Mouse (Mus musculus) limb, embryonic 11.5 days (tissue): ENCODE measurements at regions not wholly inside any gene's neighbourhood (a gene's known extent, or its start where the extent isn't known, plus 50 kb on each side); places are given as distances from the start of the nearest gene placed in this dataset.

Experiments
- ATAC-seq: fragments of 200-750 bp; cut with Nextera tagmentation; 2 replicates; pipeline ENCODE4 v1.8.0; 2017; ENCODE audit warnings: low read depth; ENCODE audit not compliant: insufficient number of reproducible peaks, low FRiP score, low TSS enrichment
- DNase-seq: peaks from one replicate; pipeline ENCODE4 v3.0.0-alpha.2; 2015; ENCODE audit warnings: low spot score
- H3K27ac ChIP-seq: fragments of 300-500 bp; sonication (generic); replicated peaks from 2 replicates; pipeline ENCODE4 v1.5.1; 2014; ENCODE audit warnings: low read depth, mild to moderate bottlenecking, low read length
- H3K27me3 ChIP-seq: fragments of 300-500 bp; sonication (generic); 2 replicates; pipeline ENCODE4 v1.6.1; 2014; ENCODE audit warnings: mild to moderate bottlenecking, low read length, mixed read lengths; ENCODE audit not compliant: control insufficient read depth, insufficient read depth
- H3K36me3 ChIP-seq: fragments of 300-500 bp; sonication (generic); 2 replicates; pipeline ENCODE4 v1.6.1; 2014; ENCODE audit warnings: mild to moderate bottlenecking, low read length, moderate library complexity, mixed read lengths; ENCODE audit not compliant: control insufficient read depth, insufficient read depth
- H3K4me1 ChIP-seq: fragments of 300-500 bp; sonication (generic); 2 replicates; pipeline ENCODE4 v1.6.1; 2014; ENCODE audit warnings: low read length, mixed read lengths; ENCODE audit not compliant: control insufficient read depth, insufficient read depth
- H3K4me2 ChIP-seq: fragments of 300-500 bp; sonication (generic); 2 replicates; pipeline ENCODE4 v1.6.1; 2014; ENCODE audit warnings: low read depth, mild to moderate bottlenecking, moderate library complexity; ENCODE audit not compliant: severe bottlenecking
- H3K4me3 ChIP-seq: fragments of 300-500 bp; sonication (generic); 2 replicates; pipeline ENCODE4 v1.5.1; 2014; ENCODE audit warnings: low read depth, low read length
- H3K9ac ChIP-seq: fragments of 300-500 bp; sonication (generic); 2 replicates; pipeline ENCODE4 v1.6.1; 2014; ENCODE audit warnings: mild to moderate bottlenecking, low read length
- H3K9me3 ChIP-seq: fragments of 300-500 bp; sonication (generic); 2 replicates; pipeline ENCODE4 v1.6.1; 2016; ENCODE audit warnings: low read length; ENCODE audit not compliant: control insufficient read depth
- WGBS: fragments of 180-500 bp; shearing (Covaris S2); extraction: QIAGEN DNeasy Blood & Tissue Kit; methylation state at CpG from one replicate; pipeline ENCODE4 v1.1.7; 2014; 5-methylcytosine and 5-hydroxymethylcytosine counted together

- DNase-seq: no peak
- H3K4me1 ChIP-seq: no peaks in the 10 kb centered on the region
- H3K9me3 ChIP-seq: no peaks in the 10 kb centered on the region
- H3K4me3 ChIP-seq: no peak overlapping the region
- H3K27ac ChIP-seq: no peak overlapping the region
- H3K4me2 ChIP-seq: no peak overlapping the region
- H3K27me3 ChIP-seq: no peaks in the 10 kb centered on the region
- no peak overlapping the region for H3K9ac ChIP-seq
- WGBS: 22% methylated on average over 2 of the region's 2 CpGs
- ATAC-seq: no peak
- H3K36me3 ChIP-seq: no peaks in the 10 kb centered on the region
Measured at GRCm38 (mm10) chr7:40362719-40363118, 535.4 kb upstream of the Vstm2b start.

- H3K4me3 ChIP-seq: no peak overlapping the region
- no peak for ATAC-seq
Measured at GRCm38 (mm10) chr7:40372713-40373112, 525.4 kb upstream of the Vstm2b start.

GRCm38 (mm10) chr7:40377839-40378238 is 520.3 kb upstream of the Vstm2b start:
- no peak overlapping the region for H3K9ac ChIP-seq
- no peak overlapping the region for H3K4me2 ChIP-seq
- no peak overlapping the region for H3K4me3 ChIP-seq
- ATAC-seq (no peak), DNase-seq (no peak)
- no peaks in the 10 kb centered on the region for H3K9me3 ChIP-seq
- no peaks in the 10 kb centered on the region for H3K36me3 ChIP-seq
- H3K27me3 ChIP-seq: no peaks in the 10 kb centered on the region
- 94% methylated on average over 1 of the region's 1 CpGs for WGBS
- no peaks in the 10 kb centered on the region for H3K4me1 ChIP-seq
- H3K27ac ChIP-seq: no peak overlapping the region

More at GRCm38 (mm10) chr7:40372713-40373112, 525.4 kb upstream of the Vstm2b start:
- Histone ChIP-seq H3K36me3 (no peaks in the 10 kb centered on the region), H3K9me3 (no peaks in the 10 kb centered on the region), H3K4me2 (no peak overlapping the region), H3K27me3 (no peaks in the 10 kb centered on the region), H3K9ac (no peak overlapping the region), H3K27ac (no peak overlapping the region), H3K4me1 (no peaks in the 10 kb centered on the region)
- 90% methylated on average over 2 of the region's 2 CpGs for WGBS
- DNase-seq: no peak

GRCm38 (mm10) chr7:40381244-40381643 is 516.9 kb upstream of the Vstm2b start:
- no peak for DNase-seq
- 90% methylated on average over 3 of the region's 3 CpGs for WGBS
- ATAC-seq: no peak

GRCm38 (mm10) chr7:40388152-40388551 is 510.0 kb upstream of the Vstm2b start:
- DNase-seq: no peak
- 91% methylated on average over 5 of the region's 5 CpGs for WGBS
- no peaks in the 10 kb centered on the region for H3K27me3 ChIP-seq
- no peaks in the 10 kb centered on the region for H3K9me3 ChIP-seq
- H3K4me3 ChIP-seq: no peak overlapping the region
- ATAC-seq: no peak
- no peak overlapping the region for H3K4me2 ChIP-seq
- no peaks in the 10 kb centered on the region for H3K36me3 ChIP-seq
- H3K9ac ChIP-seq: no peak overlapping the region
- no peak overlapping the region for H3K27ac ChIP-seq
- no peaks in the 10 kb centered on the region for H3K4me1 ChIP-seq

More at GRCm38 (mm10) chr7:40381244-40381643, 516.9 kb upstream of the Vstm2b start:
- H3K27ac ChIP-seq: no peak overlapping the region
- H3K36me3 ChIP-seq: no peaks in the 10 kb centered on the region
- no peak overlapping the region for H3K4me3 ChIP-seq
- H3K9ac ChIP-seq: no peak overlapping the region
- no peaks in the 10 kb centered on the region for H3K4me1 ChIP-seq
- no peaks in the 10 kb centered on the region for H3K9me3 ChIP-seq
- H3K4me2 ChIP-seq: no peak overlapping the region
- H3K27me3 ChIP-seq: no peaks in the 10 kb centered on the region

- Histone ChIP-seq H3K4me2 (no peak overlapping the region), H3K27ac (no peak overlapping the region), H3K9ac (no peak overlapping the region), H3K4me3 (no peak overlapping the region), H3K4me1 (no peaks in the 10 kb centered on the region), H3K27me3 (no peaks in the 10 kb centered on the region), H3K9me3 (no peaks in the 10 kb centered on the region), H3K36me3 (no peaks in the 10 kb centered on the region)
- no peak for ATAC-seq
- no peak for DNase-seq
- WGBS: 41% methylated on average over 3 of the region's 3 CpGs
Measured at GRCm38 (mm10) chr7:40389795-40390194, 508.3 kb upstream of the Vstm2b start.

- Histone ChIP-seq H3K27me3 (no peaks in the 10 kb centered on the region), H3K9ac (no peak overlapping the region), H3K4me3 (no peak overlapping the region), H3K27ac (no peak overlapping the region), H3K36me3 (no peaks in the 10 kb centered on the region), H3K9me3 (no peaks in the 10 kb centered on the region), H3K4me2 (no peak overlapping the region), H3K4me1 (no peaks in the 10 kb centered on the region)
- ATAC-seq (no peak), DNase-seq (no peak)
- WGBS: 36% methylated on average over 3 of the region's 3 CpGs
Measured at GRCm38 (mm10) chr7:40390927-40391326, 507.2 kb upstream of the Vstm2b start.

GRCm38 (mm10) chr7:40391626-40392025 is 506.5 kb upstream of the Vstm2b start:
- ATAC-seq: no peak
- H3K27ac ChIP-seq: no peak overlapping the region

GRCm38 (mm10) chr7:40392207-40392606 is 505.9 kb upstream of the Vstm2b start:
- no peak overlapping the region for H3K4me2 ChIP-seq
- H3K4me3 ChIP-seq: no peak overlapping the region
- H3K27me3 ChIP-seq: no peaks in the 10 kb centered on the region
- no peak overlapping the region for H3K27ac ChIP-seq
- no peaks in the 10 kb centered on the region for H3K9me3 ChIP-seq
- DNase-seq (no peak), ATAC-seq (no peak)
- 60% methylated on average over 3 of the region's 3 CpGs for WGBS
- no peak overlapping the region for H3K9ac ChIP-seq
- no peaks in the 10 kb centered on the region for H3K36me3 ChIP-seq
- no peaks in the 10 kb centered on the region for H3K4me1 ChIP-seq

More at GRCm38 (mm10) chr7:40391626-40392025, 506.5 kb upstream of the Vstm2b start:
- H3K9ac ChIP-seq: no peak overlapping the region
- no peaks in the 10 kb centered on the region for H3K27me3 ChIP-seq
- H3K36me3 ChIP-seq: no peaks in the 10 kb centered on the region
- DNase-seq: no peak
- H3K4me3 ChIP-seq: no peak overlapping the region
- 62% methylated on average over 3 of the region's 3 CpGs for WGBS
- no peaks in the 10 kb centered on the region for H3K4me1 ChIP-seq
- no peaks in the 10 kb centered on the region for H3K9me3 ChIP-seq
- H3K4me2 ChIP-seq: no peak overlapping the region
